Mouse (Mus musculus) kidney, adult 2 months (tissue): Measurements from ENCODE around the gene Akap12. TPM values are rescaled to one million over a fixed set of nuclear protein-coding genes. Genes with fewer than 3 reads are reported as not detected.

ENCODE experiments used
- DNase-seq: peaks from one replicate; pipeline ENCODE4 v3.0.0; 2021
- H3K27ac ChIP-seq: fragments of 200-500 bp; 2 replicates; pipeline ENCODE4 v1.5.1; 2012; ENCODE audit warnings: low read depth, low read length, control low read depth, inconsistent platforms; ENCODE audit not compliant: insufficient read depth
- H3K27me3 ChIP-seq: fragments of 200-500 bp; replicated peaks from 2 replicates; pipeline ENCODE4 v1.6.1; 2012; ENCODE audit warnings: mild to moderate bottlenecking, moderate library complexity, low read length, inconsistent platforms; ENCODE audit not compliant: control insufficient read depth, insufficient read depth
- H3K36me3 ChIP-seq: fragments of 200-500 bp; 2 replicates; pipeline ENCODE4 v1.6.1; 2012; ENCODE audit warnings: mild to moderate bottlenecking, moderate library complexity, low read length, inconsistent platforms; ENCODE audit not compliant: control insufficient read depth, insufficient read depth
- H3K4me1 ChIP-seq: fragments of 200-500 bp; 2 replicates; pipeline ENCODE4 v1.6.1; 2011; ENCODE audit warnings: low read length; ENCODE audit not compliant: control insufficient read depth, insufficient read depth
- H3K4me3 ChIP-seq: fragments of 200-500 bp; 2 replicates; pipeline ENCODE4 v1.5.1; 2011; ENCODE audit warnings: mild to moderate bottlenecking, low read depth, low read length, control low read depth; ENCODE audit not compliant: insufficient read depth
- CTCF ChIP-seq: fragments of 200-500 bp; conservative IDR thresholded peaks from 2 replicates; pipeline ENCODE4 v1.5.1; 2011; ENCODE audit warnings: low read depth, mild to moderate bottlenecking, control low read depth, low read length, moderate library complexity, mixed read lengths; ENCODE audit not compliant: insufficient read depth, insufficient read length
- POLR2A ChIP-seq: fragments of 200-500 bp; IDR thresholded peaks from one replicate; pipeline ENCODE4 v1.6.1; 2011; ENCODE audit warnings: low read depth, low read length, control low read depth
- WGBS: fragments of 180-500 bp; shearing (Covaris S2); methylation state at CpG from one replicate; pipeline ENCODE4 v1.1.7; 2018; 5-methylcytosine and 5-hydroxymethylcytosine counted together
- polyA plus RNA-seq: library from polyadenylated mRNA; depleted of rRNA; stranded (reverse); fragments of >200 nt; gene quantifications from 2 replicates; pipeline ENCODE4 v1.2.3, GENCODE M21; 2012

Akap12 gene
- polyA plus RNA-seq, 1 experiment = 6.0 TPM

DNA sequence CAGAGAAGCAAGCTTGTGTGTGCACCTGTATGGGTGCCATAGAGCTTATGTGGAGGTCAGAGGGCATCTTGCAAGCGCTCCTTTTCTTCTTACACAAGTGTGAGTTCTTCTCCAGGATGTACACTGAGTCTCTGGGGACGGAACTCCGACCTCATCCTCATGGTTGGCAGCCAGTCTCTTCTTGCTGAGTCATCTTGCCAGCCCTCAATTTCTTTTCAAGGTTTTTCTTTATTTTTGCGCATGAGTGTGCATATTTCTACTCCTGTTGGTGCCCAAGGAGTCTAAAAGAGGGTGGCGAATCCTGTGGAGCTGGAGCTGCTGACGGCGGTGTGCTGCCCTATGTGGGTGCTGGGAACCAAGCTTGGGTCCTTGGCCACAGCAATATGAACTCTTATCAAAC, 19.8 kb upstream of the Akap12 start:
- no peak for TF ChIP-seq CTCF
- no peak for TF ChIP-seq POLR2A
- 86% methylated on average over 7 of the region's 7 CpGs for WGBS
- H3K27me3 ChIP-seq = no peaks in the 10 kb centered on the region
- no peaks in the 10 kb centered on the region for H3K4me1 ChIP-seq
- no peak overlapping the region for H3K4me3 ChIP-seq
- no peaks in the 10 kb centered on the region for H3K36me3 ChIP-seq
- H3K27ac ChIP-seq = no peak overlapping the region
- no peak for DNase-seq

GRCm38 (mm10) chr10:4249235-4249845, 16.8 kb upstream of the Akap12 start:
- TF ChIP-seq CTCF = no peak
- no peak for TF ChIP-seq POLR2A
- H3K27me3 ChIP-seq = no peaks in the 10 kb centered on the region
- no peak overlapping the region for H3K4me3 ChIP-seq
- no peak overlapping the region for H3K27ac ChIP-seq
- WGBS = 57% methylated on average over 4 of the region's 4 CpGs
- H3K36me3 ChIP-seq = no peaks in the 10 kb centered on the region
- H3K4me1 ChIP-seq = no peaks in the 10 kb centered on the region
- DNase-seq = no peak

GRCm38 (mm10) chr10:4250681-4251080, 15.5 kb upstream of the Akap12 start:
- Histone ChIP-seq H3K27ac (no peak overlapping the region), H3K27me3 (no peaks in the 10 kb centered on the region), H3K4me1 (no peaks in the 10 kb centered on the region), H3K4me3 (no peak overlapping the region), H3K36me3 (no peaks in the 10 kb centered on the region)
- TF ChIP-seq CTCF (no peak), POLR2A (no peak)
- DNase-seq = no peak
- WGBS = 86% methylated on average over 3 of the region's 3 CpGs

DNA sequence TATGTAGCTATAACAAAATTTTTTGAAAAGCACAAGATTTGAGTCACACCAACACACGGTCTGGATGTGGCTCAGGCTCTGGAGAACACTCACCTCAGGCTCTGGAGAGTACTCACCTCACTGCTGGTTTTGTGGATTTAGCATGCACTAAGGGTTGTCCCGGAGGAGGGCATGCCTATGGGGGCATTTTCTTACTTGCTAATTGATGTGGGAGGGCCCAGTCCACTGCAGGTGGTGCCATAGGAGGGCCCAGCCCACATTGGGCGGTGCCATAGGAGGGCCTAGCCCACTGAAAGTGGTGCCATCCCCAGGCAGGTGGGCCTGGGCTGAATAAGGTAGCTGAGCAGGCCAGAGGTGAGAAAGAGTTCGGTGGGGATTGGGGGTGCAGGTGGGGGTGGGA, 12.6 kb upstream of the Akap12 start:
- Histone ChIP-seq H3K36me3 (no peaks in the 10 kb centered on the region), H3K4me3 (no peak overlapping the region), H3K27me3 (no peaks in the 10 kb centered on the region), H3K4me1 (no peaks in the 10 kb centered on the region), H3K27ac (no peak overlapping the region)
- 83% methylated on average over 4 of the region's 4 CpGs for WGBS
- no peak for TF ChIP-seq POLR2A
- DNase-seq = no peak

DNA sequence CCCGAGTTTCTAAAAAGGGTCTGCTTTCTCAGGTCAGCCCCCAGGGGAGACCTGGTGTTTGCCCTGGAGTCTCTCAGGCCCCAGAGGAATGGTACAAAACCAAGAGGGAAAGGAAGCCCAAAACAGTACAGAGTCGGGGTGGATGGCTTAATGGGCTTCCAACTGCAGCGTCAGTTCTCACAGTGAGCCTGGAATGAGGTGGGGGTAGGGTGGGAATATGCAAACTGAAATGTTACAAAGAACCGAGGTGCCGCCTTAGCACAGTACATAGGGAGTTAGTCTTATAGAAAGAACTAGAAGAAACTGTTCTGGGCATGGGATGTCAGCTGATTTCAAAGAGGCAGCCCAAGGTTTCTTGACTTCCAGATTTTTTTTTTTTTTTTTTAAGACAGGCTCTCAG, 11.7 kb upstream of the Akap12 start:
- Histone ChIP-seq H3K27ac (no peak overlapping the region), H3K4me3 (no peak overlapping the region), H3K4me1 (no peaks in the 10 kb centered on the region), H3K36me3 (no peaks in the 10 kb centered on the region), H3K27me3 (no peaks in the 10 kb centered on the region)
- TF ChIP-seq POLR2A (no peak), CTCF (no peak)
- DNase-seq = no peak
- 71% methylated on average over 5 of the region's 5 CpGs for WGBS

DNA sequence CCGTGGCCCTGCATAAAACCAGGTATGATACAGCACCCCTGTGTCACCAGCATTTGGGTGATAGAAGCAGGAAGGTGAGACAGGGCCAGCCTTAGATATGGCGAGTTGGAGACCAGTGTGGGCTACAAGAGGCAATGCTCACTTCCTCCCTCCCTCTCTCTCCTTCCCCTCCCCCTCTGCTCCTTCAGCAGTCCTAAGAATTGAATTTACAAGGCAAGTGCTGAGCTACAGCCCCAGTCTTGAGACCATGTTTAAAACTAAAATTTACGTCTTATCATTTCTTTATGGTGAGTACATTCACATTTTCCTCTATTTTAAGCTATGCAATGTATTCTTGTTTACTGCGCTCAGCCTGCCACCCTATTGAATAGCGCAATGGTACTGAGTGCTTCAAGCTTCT, 5.3 kb upstream of the Akap12 start:
- WGBS = 82% methylated on average over 5 of the region's 5 CpGs

DNA sequence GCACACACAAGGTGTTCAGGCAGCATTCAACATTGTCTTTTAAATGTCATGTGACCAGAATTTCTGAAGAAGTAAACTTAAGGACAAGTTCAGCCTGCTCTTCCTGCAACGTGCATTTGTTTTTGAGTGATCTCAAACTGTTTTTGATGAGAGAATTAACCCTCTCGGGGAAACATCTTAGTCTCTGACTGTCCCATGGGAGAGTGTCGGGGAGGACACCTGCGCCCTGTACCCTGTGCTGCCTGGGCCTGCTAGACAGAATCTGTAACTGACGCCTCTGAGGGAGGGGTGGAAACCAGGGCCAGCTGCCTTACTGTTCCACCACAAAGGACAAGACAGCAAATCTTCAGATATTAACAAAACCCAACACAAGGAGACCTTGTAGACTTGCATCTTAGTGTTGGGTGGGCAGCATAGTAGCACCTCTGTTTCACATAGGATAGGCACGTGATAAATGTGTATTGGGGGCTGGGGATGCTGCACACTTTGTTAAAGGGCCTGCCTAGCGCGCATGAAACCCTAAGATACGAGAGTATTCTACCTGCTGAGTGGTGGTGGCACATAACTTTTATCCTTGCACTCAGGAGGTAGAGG, 4.7 kb upstream of the Akap12 start:
- no peak overlapping the region for H3K27ac ChIP-seq
- 84% methylated on average over 9 of the region's 9 CpGs for WGBS
- TF ChIP-seq CTCF = no peak
- no peak for TF ChIP-seq POLR2A
- H3K27me3 ChIP-seq = no peaks in the 10 kb centered on the region; the same call in 1 of the 2 replicates
- no peaks in the 10 kb centered on the region for H3K4me1 ChIP-seq
- DNase-seq = no peak
- H3K36me3 ChIP-seq = no peaks in the 10 kb centered on the region
- no peak overlapping the region for H3K4me3 ChIP-seq

More for the DNA sequence above, 5.3 kb upstream of the Akap12 start:
- no peaks in the 10 kb centered on the region for H3K36me3 ChIP-seq
- H3K27me3 ChIP-seq = no peaks in the 10 kb centered on the region
- DNase-seq = no peak
- no peak overlapping the region for H3K4me3 ChIP-seq
- TF ChIP-seq POLR2A = no peak
- no peak for TF ChIP-seq CTCF
- no peak overlapping the region for H3K27ac ChIP-seq
- no peaks in the 10 kb centered on the region for H3K4me1 ChIP-seq

- no peak overlapping the region for H3K4me3 ChIP-seq
- H3K27ac ChIP-seq = no peak overlapping the region
- H3K4me1 ChIP-seq = no peaks in the 10 kb centered on the region
- DNase-seq = no peak
- no peak for TF ChIP-seq CTCF
- no peak for TF ChIP-seq POLR2A
- H3K27me3 ChIP-seq = peaks cover 1% of the 10 kb centered on the region; the same call in 1 of the 2 replicates
- no peaks in the 10 kb centered on the region for H3K36me3 ChIP-seq
- WGBS = 30% methylated on average over 13 of the region's 13 CpGs
Observed at GRCm38 (mm10) chr10:4265641-4266040, 539 bp upstream of the Akap12 start.
